Mouse (Mus musculus) Muller cell, postnatal 12 days (primary cell): ENCODE measurements at regions not wholly inside any gene's neighbourhood (a gene's known extent, or its start where the extent isn't known, plus 50 kb on each side); places are given as distances from the start of the nearest gene placed in this dataset.

Experiments
- DNase-seq: peaks from one replicate; pipeline ENCODE4 v3.0.0-alpha.2; 2015; ENCODE audit errors: inconsistent ontology term

- no peak for DNase-seq
Measured at GRCm38 (mm10) chr16:66579551-66579950, 764.5 kb downstream of the Vgll3 start.

GRCm38 (mm10) chr16:66585698-66586284 lies 770.7 kb downstream of the Vgll3 start:
- DNase-seq: peak; percentile 27

GRCm38 (mm10) chr16:66602211-66602610 lies 787.2 kb downstream of the Vgll3 start:
- peak; percentile 64 for DNase-seq

GRCm38 (mm10) chr16:66602686-66603085 lies 787.6 kb downstream of the Vgll3 start:
- DNase-seq: peak; percentile 69

- no peak for DNase-seq
Measured at GRCm38 (mm10) chr16:66603825-66604224, 788.8 kb downstream of the Vgll3 start.
